Mouse (Mus musculus): Measurements from ENCODE around the gene Hoxd9. TPM values are rescaled to one million over a fixed set of nuclear protein-coding genes. Genes with fewer than 3 reads are reported as not detected.
A peak's percentile ranks its signal among the peaks of the same experiment; 100 is the strongest.

The Hoxd9 gene
- polyA plus RNA-seq, 1 experiment from 2014 or later, result not detected

- under 1% methylated on average over 31 of the region's 51 CpGs for WGBS
- H3K9ac ChIP-seq (ENCODE audit: low read length), result no peak within 1 kb of the TSS
- peak within 1 kb of the TSS; percentile 22 for H3K4me3 ChIP-seq (ENCODE audit: low read depth, low read length)
- no peaks in the 10 kb centered on the region for H3K36me3 ChIP-seq (ENCODE audit: control insufficient read depth, insufficient read depth, low read length)
- H3K4me1 ChIP-seq (ENCODE audit: control insufficient read depth, insufficient read depth, low read length), result 0 out of 2 replicates have a peak, but pooled peaks cover 3% of the 10 kb centered on the region
- H3K27ac ChIP-seq (ENCODE audit: low read depth, low read length), result no peak within 1 kb of the TSS
- DNase-seq (ENCODE audit: low spot score) (no peak), ATAC-seq (peak; percentile 42)
- H3K9me3 ChIP-seq (replicated peaks; ENCODE audit: control insufficient read depth, low read length), result no peaks in the 10 kb centered on the region
- H3K4me2 ChIP-seq (ENCODE audit: low read length), result peak within 1 kb of the TSS; percentile 48
- peaks cover 94% of the 10 kb centered on the region for H3K27me3 ChIP-seq (replicated peaks; ENCODE audit: control insufficient read depth, insufficient read depth, low read length)
Measured at GRCm38 (mm10) chr2:74667842-74668357, 29.6 kb upstream of the Hoxd9 start, which contains the start of gene Hoxd13. Gene Hoxd13 (plus strand): TSS chr2:74668310.

- ATAC-seq (peak; percentile 63), DNase-seq (ENCODE audit: low spot score) (no peak)
- no peak overlapping the region for H3K9ac ChIP-seq (ENCODE audit: low read length)
- H3K4me3 ChIP-seq (ENCODE audit: low read depth, low read length), result peak overlapping the region; percentile 22
- peak overlapping the region; percentile 48 for H3K4me2 ChIP-seq (ENCODE audit: low read length)
- H3K27me3 ChIP-seq (replicated peaks; ENCODE audit: control insufficient read depth, insufficient read depth, low read length), result peaks cover 94% of the 10 kb centered on the region
- no peaks in the 10 kb centered on the region for H3K36me3 ChIP-seq (ENCODE audit: control insufficient read depth, insufficient read depth, low read length)
- H3K9me3 ChIP-seq (replicated peaks; ENCODE audit: control insufficient read depth, low read length), result no peaks in the 10 kb centered on the region
- H3K27ac ChIP-seq (ENCODE audit: low read depth, low read length), result no peak overlapping the region
- WGBS, result under 1% methylated on average over 59 of the region's 74 CpGs
- H3K4me1 ChIP-seq (ENCODE audit: control insufficient read depth, insufficient read depth, low read length), result 0 out of 2 replicates have a peak, but pooled peaks cover 3% of the 10 kb centered on the region
Measured at GRCm38 (mm10) chr2:74668370-74669229, 28.9 kb upstream of the Hoxd9 start.

- 0% methylated on average over 3 of the region's 3 CpGs for WGBS
- 0 out of 2 replicates have a peak, but pooled peaks cover 3% of the 10 kb centered on the region for H3K4me1 ChIP-seq (ENCODE audit: control insufficient read depth, insufficient read depth, low read length)
- no peak for ATAC-seq
Measured at GRCm38 (mm10) chr2:74669230-74669578, 28.3 kb upstream of the Hoxd9 start.

GRCm38 (mm10) chr2:74669650-74670235 lies 27.8 kb upstream of the Hoxd9 start:
- DNase-seq (ENCODE audit: low spot score) (no peak), ATAC-seq (no peak)
- H3K27me3 ChIP-seq (replicated peaks; ENCODE audit: control insufficient read depth, insufficient read depth, low read length), result peaks cover 95% of the 10 kb centered on the region
- H3K4me2 ChIP-seq (ENCODE audit: low read length), result no peak overlapping the region
- H3K4me3 ChIP-seq (ENCODE audit: low read depth, low read length), result no peak overlapping the region
- 2% methylated on average over 14 of the region's 14 CpGs for WGBS
- H3K9ac ChIP-seq (ENCODE audit: low read length), result no peak overlapping the region
- H3K27ac ChIP-seq (ENCODE audit: low read depth, low read length), result no peak overlapping the region
- H3K9me3 ChIP-seq (replicated peaks; ENCODE audit: control insufficient read depth, low read length), result no peaks in the 10 kb centered on the region
- 0 out of 2 replicates have a peak, but pooled peaks cover 3% of the 10 kb centered on the region for H3K4me1 ChIP-seq (ENCODE audit: control insufficient read depth, insufficient read depth, low read length)
- H3K36me3 ChIP-seq (ENCODE audit: control insufficient read depth, insufficient read depth, low read length), result no peaks in the 10 kb centered on the region

More at GRCm38 (mm10) chr2:74669230-74669578, 28.3 kb upstream of the Hoxd9 start:
- H3K36me3 ChIP-seq (ENCODE audit: control insufficient read depth, insufficient read depth, low read length), result no peaks in the 10 kb centered on the region
- no peaks in the 10 kb centered on the region for H3K9me3 ChIP-seq (replicated peaks; ENCODE audit: control insufficient read depth, low read length)
- no peak for DNase-seq (ENCODE audit: low spot score)
- no peak overlapping the region for H3K4me2 ChIP-seq (ENCODE audit: low read length)
- H3K9ac ChIP-seq (ENCODE audit: low read length), result no peak overlapping the region
- no peak overlapping the region for H3K4me3 ChIP-seq (ENCODE audit: low read depth, low read length)
- H3K27me3 ChIP-seq (replicated peaks; ENCODE audit: control insufficient read depth, insufficient read depth, low read length), result peaks cover 95% of the 10 kb centered on the region
- H3K27ac ChIP-seq (ENCODE audit: low read depth, low read length), result no peak overlapping the region

- Histone ChIP-seq H3K4me2 (ENCODE audit: low read length) (no peak overlapping the region), H3K4me1 (ENCODE audit: control insufficient read depth, insufficient read depth, low read length) (0 out of 2 replicates have a peak, but pooled peaks cover 3% of the 10 kb centered on the region), H3K9ac (ENCODE audit: low read length) (no peak overlapping the region), H3K9me3 (replicated peaks; ENCODE audit: control insufficient read depth, low read length) (no peaks in the 10 kb centered on the region), H3K27ac (ENCODE audit: low read depth, low read length) (no peak overlapping the region), H3K27me3 (replicated peaks; ENCODE audit: control insufficient read depth, insufficient read depth, low read length) (peaks cover 96% of the 10 kb centered on the region), H3K36me3 (ENCODE audit: control insufficient read depth, insufficient read depth, low read length) (no peaks in the 10 kb centered on the region), H3K4me3 (ENCODE audit: low read depth, low read length) (no peak overlapping the region)
- DNase-seq (ENCODE audit: low spot score), result no peak
- WGBS, result under 1% methylated on average over 3 of the region's 3 CpGs
- ATAC-seq, result no peak
Measured at GRCm38 (mm10) chr2:74670632-74671188, 26.8 kb upstream of the Hoxd9 start.

GRCm38 (mm10) chr2:74671847-74672246 lies 25.7 kb upstream of the Hoxd9 start:
- no peak overlapping the region for H3K4me2 ChIP-seq (ENCODE audit: low read length)
- no peaks in the 10 kb centered on the region for H3K36me3 ChIP-seq (ENCODE audit: control insufficient read depth, insufficient read depth, low read length)
- ATAC-seq (no peak), DNase-seq (ENCODE audit: low spot score) (no peak)
- H3K4me3 ChIP-seq (ENCODE audit: low read depth, low read length), result no peak overlapping the region
- H3K4me1 ChIP-seq (ENCODE audit: control insufficient read depth, insufficient read depth, low read length), result 0 out of 2 replicates have a peak, but pooled peaks cover 3% of the 10 kb centered on the region
- no peaks in the 10 kb centered on the region for H3K9me3 ChIP-seq (replicated peaks; ENCODE audit: control insufficient read depth, low read length)
- WGBS, result 4% methylated on average over 5 of the region's 5 CpGs
- no peak overlapping the region for H3K27ac ChIP-seq (ENCODE audit: low read depth, low read length)
- peaks cover 97% of the 10 kb centered on the region for H3K27me3 ChIP-seq (replicated peaks; ENCODE audit: control insufficient read depth, insufficient read depth, low read length)
- no peak overlapping the region for H3K9ac ChIP-seq (ENCODE audit: low read length)

GRCm38 (mm10) chr2:74672481-74673362 lies 24.8 kb upstream of the Hoxd9 start:
- 0 out of 2 replicates have a peak overlapping the region, but pooled peaks have one; percentile 8 for H3K4me3 ChIP-seq (ENCODE audit: low read depth, low read length)
- no peak overlapping the region for H3K9ac ChIP-seq (ENCODE audit: low read length)
- ATAC-seq (peak; percentile 61), DNase-seq (ENCODE audit: low spot score) (peak; percentile 70)
- no peaks in the 10 kb centered on the region for H3K9me3 ChIP-seq (replicated peaks; ENCODE audit: control insufficient read depth, low read length)
- WGBS, result 2% methylated on average over 40 of the region's 40 CpGs
- H3K36me3 ChIP-seq (ENCODE audit: control insufficient read depth, insufficient read depth, low read length), result no peaks in the 10 kb centered on the region
- H3K27me3 ChIP-seq (replicated peaks; ENCODE audit: control insufficient read depth, insufficient read depth, low read length), result peaks cover 97% of the 10 kb centered on the region
- H3K27ac ChIP-seq (ENCODE audit: low read depth, low read length), result no peak overlapping the region
- H3K4me2 ChIP-seq (ENCODE audit: low read length), result peak overlapping the region; percentile 46
- 0 out of 2 replicates have a peak, but pooled peaks cover 3% of the 10 kb centered on the region for H3K4me1 ChIP-seq (ENCODE audit: control insufficient read depth, insufficient read depth, low read length)

- WGBS, result 2% methylated on average over 24 of the region's 24 CpGs
- Histone ChIP-seq H3K4me1 (ENCODE audit: control insufficient read depth, insufficient read depth, low read length) (no peaks in the 10 kb centered on the region), H3K4me3 (ENCODE audit: low read depth, low read length) (no peak overlapping the region), H3K9me3 (replicated peaks; ENCODE audit: control insufficient read depth, low read length) (no peaks in the 10 kb centered on the region), H3K4me2 (ENCODE audit: low read length) (no peak overlapping the region), H3K9ac (ENCODE audit: low read length) (no peak overlapping the region), H3K27ac (ENCODE audit: low read depth, low read length) (no peak overlapping the region), H3K36me3 (ENCODE audit: control insufficient read depth, insufficient read depth, low read length) (no peaks in the 10 kb centered on the region), H3K27me3 (replicated peaks; ENCODE audit: control insufficient read depth, insufficient read depth, low read length) (peaks cover 97% of the 10 kb centered on the region)
- no peak for ATAC-seq
- DNase-seq (ENCODE audit: low spot score), result no peak
Measured at GRCm38 (mm10) chr2:74673835-74674425, 23.6 kb upstream of the Hoxd9 start.
